Mouse (Mus musculus): ENCODE results near the gene Pgpep1. TPM values are rescaled to one million over a fixed set of nuclear protein-coding genes. Genes with fewer than 3 reads are reported as not detected.

Gene Pgpep1
- total and polyA plus RNA-seq, 3 experiments, result 3.3 to 16.6 (median 9.4) TPM

DNA sequence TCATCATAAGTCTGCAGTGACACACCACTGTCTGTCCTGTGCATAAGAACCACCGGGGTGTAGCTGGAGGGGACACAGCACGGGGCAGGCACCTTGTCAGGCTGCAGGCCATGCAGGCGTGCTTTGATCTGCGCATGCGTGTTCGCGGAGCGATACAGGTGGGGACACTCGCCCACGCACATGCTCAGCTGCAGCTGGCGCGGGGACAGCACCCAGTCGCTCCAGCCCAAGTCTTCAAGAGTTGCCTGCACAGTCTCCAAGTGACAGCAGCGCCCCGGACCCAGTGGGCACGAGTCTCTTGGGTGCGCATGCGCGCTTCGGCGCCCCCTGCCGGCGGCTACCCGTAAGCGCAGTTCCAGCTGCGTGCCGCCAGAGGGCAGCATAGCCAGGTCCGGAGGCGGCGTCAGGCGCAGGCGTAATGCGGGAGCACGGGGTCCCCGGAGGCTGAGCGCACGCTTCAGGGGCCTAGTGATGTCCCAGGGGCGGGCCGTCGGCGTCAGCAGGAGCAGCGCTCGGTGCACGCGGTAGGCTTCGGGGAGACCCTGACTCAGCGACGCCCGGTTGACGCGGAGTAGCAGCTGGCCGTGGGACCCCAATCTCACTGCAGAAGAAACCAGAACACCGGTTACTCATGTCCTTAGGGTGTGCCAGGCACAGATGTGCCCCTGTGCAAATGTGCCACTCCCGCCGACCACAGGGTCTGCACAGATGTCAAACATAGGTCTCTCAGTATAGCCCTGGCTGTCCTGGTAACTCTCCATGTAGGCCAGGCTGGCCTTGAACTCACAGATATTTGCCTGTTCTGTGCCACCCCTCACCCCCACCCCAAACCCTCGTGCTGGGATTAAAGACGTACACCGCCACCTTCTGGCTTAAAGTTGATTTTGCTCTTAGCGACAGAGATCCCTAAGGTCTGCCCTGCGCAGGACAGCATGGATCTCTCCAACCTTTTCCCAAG lies 30.3 kb downstream of the Pgpep1 start:
- Histone ChIP-seq H3K27me3 (ENCODE audit: insufficient read depth, low read length) (no peaks in the 10 kb centered on the region), H3K36me3 (replicated peaks) (no peaks in the 10 kb centered on the region), H3K4me3 (ENCODE audit: low read depth, low read length) (peak overlapping the region; percentile 76), H3K9me3 (replicated peaks) (peaks cover 15% of the 10 kb centered on the region), H3K4me1 (ENCODE audit: insufficient read depth, low read depth, low read length) (peaks cover 43% of the 10 kb centered on the region)
- ATAC-seq (ENCODE audit: extremely low read depth, insufficient number of reproducible peaks, low FRiP score, poor library complexity, severe bottlenecking) (peak; percentile 60), DNase-seq (ENCODE audit: low spot score) (peak; percentile 76)
- TF ChIP-seq GATA1 (IDR thresholded peaks at IDR 0.05; ENCODE audit: borderline replicate concordance, low read length) (no peak), CTCF (IDR thresholded peaks at IDR 0.05; ENCODE audit: low read depth, low read length) (peak; percentile 99)

DNA sequence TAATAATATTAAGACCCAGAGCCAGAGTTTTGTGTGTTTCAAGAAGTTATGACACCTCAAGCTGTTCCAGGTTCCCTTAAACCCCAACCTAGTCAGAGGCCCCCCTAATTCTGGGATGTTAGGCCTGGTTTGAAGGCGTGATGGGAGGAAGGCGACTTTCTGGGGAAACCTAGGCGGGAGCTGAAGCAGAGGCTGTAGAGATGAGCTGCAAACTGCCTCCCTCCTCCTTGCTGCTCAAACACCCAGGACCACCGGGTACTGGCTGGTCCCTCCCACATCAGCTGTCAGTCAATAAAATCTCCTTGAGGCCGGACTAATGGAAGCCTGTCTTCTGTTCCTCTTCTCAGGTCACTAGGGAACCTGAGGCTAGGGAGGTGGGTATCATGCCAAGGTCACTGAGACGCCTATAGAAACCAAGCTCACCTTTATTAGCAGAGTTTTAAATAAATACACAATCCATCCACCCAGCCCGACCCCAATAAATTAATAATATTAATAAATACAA lies 31.1 kb downstream of the Pgpep1 start:
- H3K4me1 ChIP-seq (ENCODE audit: insufficient read depth, low read depth, low read length), result peaks cover 36% of the 10 kb centered on the region

DNA sequence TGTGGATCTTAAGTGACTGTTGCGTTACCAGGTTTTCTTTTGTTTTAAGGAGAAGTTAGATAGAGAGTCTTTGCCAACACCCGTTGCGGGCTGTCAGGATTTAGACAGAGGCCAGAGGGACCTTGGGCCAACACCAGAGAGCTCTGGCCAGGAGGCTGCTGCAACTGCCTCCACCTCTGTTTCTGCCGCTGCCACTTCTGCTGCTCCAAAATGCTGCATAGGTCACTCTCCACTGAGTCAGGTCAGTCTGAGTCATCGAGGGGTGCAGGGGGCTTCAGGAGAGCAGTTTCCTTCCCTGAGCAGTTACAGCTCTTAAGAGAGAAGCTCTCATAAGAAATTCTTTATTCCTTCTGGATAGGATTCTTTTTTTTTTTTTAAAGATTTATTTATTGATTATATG lies 33.1 kb downstream of the Pgpep1 start:
- TF ChIP-seq GATA2 (IDR thresholded peaks at IDR 0.05; ENCODE audit: borderline replicate concordance, low read depth, low read length) (no peak), GATA1 (IDR thresholded peaks at IDR 0.05; ENCODE audit: borderline replicate concordance, low read length) (no peak), TAL1 (conservative IDR thresholded peaks at IDR 0.05; ENCODE audit: low read depth, low read length) (no peak), CTCF (IDR thresholded peaks at IDR 0.05; ENCODE audit: low read depth, low read length) (no peak), POLR2AphosphoS5 (IDR thresholded peaks at IDR 0.05; ENCODE audit: insufficient replicate concordance, low read depth, low read length) (no peak)
- Histone ChIP-seq H3K4me1 (ENCODE audit: insufficient read depth, low read depth, low read length) (peaks cover 44% of the 10 kb centered on the region), H3K9me3 (replicated peaks) (peaks cover 12% of the 10 kb centered on the region), H3K4me3 (ENCODE audit: low read depth, low read length) (no peak overlapping the region), H3K27me3 (ENCODE audit: insufficient read depth, low read length) (no peaks in the 10 kb centered on the region), H3K36me3 (replicated peaks) (no peaks in the 10 kb centered on the region)
- no peak for DNase-seq (ENCODE audit: low spot score)
- ATAC-seq (ENCODE audit: extremely low read depth, insufficient number of reproducible peaks, low FRiP score, poor library complexity, severe bottlenecking), result no peak

More for the DNA sequence above, 31.1 kb downstream of the Pgpep1 start:
- peaks cover 20% of the 10 kb centered on the region for H3K9me3 ChIP-seq (replicated peaks)
- no peaks in the 10 kb centered on the region for H3K36me3 ChIP-seq (replicated peaks)
- DNase-seq (ENCODE audit: low spot score) (no peak), ATAC-seq (ENCODE audit: extremely low read depth, insufficient number of reproducible peaks, low FRiP score, poor library complexity, severe bottlenecking) (no peak)
- TF ChIP-seq GATA2 (IDR thresholded peaks at IDR 0.05; ENCODE audit: borderline replicate concordance, low read depth, low read length), result no peak
- TF ChIP-seq POLR2AphosphoS5 (IDR thresholded peaks at IDR 0.05; ENCODE audit: insufficient replicate concordance, low read depth, low read length), result no peak
- no peak for TF ChIP-seq CTCF (IDR thresholded peaks at IDR 0.05; ENCODE audit: low read depth, low read length)
- TF ChIP-seq GATA1 (IDR thresholded peaks at IDR 0.05; ENCODE audit: borderline replicate concordance, low read length), result no peak
- TF ChIP-seq TAL1 (conservative IDR thresholded peaks at IDR 0.05; ENCODE audit: low read depth, low read length), result no peak
- peak overlapping the region; percentile 76; the same call in 1 of the 2 replicates for H3K4me3 ChIP-seq (ENCODE audit: low read depth, low read length)
- no peaks in the 10 kb centered on the region for H3K27me3 ChIP-seq (ENCODE audit: insufficient read depth, low read length)

DNA sequence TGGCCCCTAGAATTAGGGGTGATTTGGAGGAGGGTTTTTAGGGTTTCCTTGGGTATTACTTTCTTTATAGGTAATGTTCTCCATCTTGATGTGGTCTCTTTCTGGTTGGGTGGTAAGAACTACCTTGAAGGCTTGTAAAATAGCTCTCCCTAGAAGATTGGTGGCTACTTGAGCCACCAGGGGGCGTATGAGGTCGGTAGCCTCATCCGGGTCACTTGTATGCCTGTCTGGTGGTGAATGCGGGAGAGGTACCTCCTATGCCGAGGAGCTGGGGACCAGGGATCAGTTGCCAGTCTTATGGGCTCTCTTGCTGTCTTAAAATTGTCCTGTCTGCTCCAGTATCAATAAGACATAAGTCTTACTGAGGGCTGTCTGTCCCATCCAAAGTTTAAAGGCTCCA lies 35.1 kb downstream of the Pgpep1 start:
- DNase-seq (ENCODE audit: low spot score) (no peak), ATAC-seq (ENCODE audit: extremely low read depth, insufficient number of reproducible peaks, low FRiP score, poor library complexity, severe bottlenecking) (no peak)
- no peaks in the 10 kb centered on the region for H3K27me3 ChIP-seq (ENCODE audit: insufficient read depth, low read length)
- H3K9me3 ChIP-seq (replicated peaks), result peaks cover 5% of the 10 kb centered on the region; the same call in 1 of the 2 replicates
- H3K36me3 ChIP-seq (replicated peaks), result no peaks in the 10 kb centered on the region
- TF ChIP-seq CTCF (IDR thresholded peaks at IDR 0.05; ENCODE audit: low read depth, low read length), result no peak
- H3K4me1 ChIP-seq (ENCODE audit: insufficient read depth, low read depth, low read length), result peaks cover 44% of the 10 kb centered on the region
- H3K4me3 ChIP-seq (ENCODE audit: low read depth, low read length), result no peak overlapping the region

DNA sequence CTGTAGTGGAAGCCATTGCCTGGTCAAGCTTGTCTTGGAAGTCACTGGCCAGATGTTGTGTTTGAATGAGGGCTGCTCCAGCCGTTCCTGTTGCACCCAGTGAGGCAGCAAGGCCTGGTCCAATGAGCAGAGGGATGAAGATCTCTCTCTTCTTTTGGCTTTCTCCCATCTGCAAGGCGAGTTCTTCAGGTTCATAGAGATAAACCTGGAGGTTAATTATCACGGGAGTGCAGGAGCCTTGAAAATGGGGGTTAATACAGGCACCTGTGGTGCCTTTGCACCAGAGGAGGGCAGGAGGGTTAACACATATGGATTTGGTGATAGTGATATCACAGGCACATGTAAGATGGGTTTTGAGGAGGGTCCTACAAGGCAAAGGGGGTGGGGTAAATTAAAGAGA lies 38.0 kb downstream of the Pgpep1 start:
- Histone ChIP-seq H3K36me3 (replicated peaks) (no peaks in the 10 kb centered on the region), H3K4me1 (ENCODE audit: insufficient read depth, low read depth, low read length) (peaks cover 53% of the 10 kb centered on the region), H3K9me3 (replicated peaks) (peaks cover 5% of the 10 kb centered on the region; the same call in 1 of the 2 replicates), H3K4me3 (ENCODE audit: low read depth, low read length) (no peak overlapping the region), H3K27me3 (ENCODE audit: insufficient read depth, low read length) (no peaks in the 10 kb centered on the region)
- DNase-seq (ENCODE audit: low spot score) (no peak), ATAC-seq (ENCODE audit: extremely low read depth, insufficient number of reproducible peaks, low FRiP score, poor library complexity, severe bottlenecking) (peak; percentile 6; the same call in 1 of the 2 replicates)
- TF ChIP-seq TAL1 (conservative IDR thresholded peaks at IDR 0.05; ENCODE audit: low read depth, low read length) (peak; percentile 75), CTCF (IDR thresholded peaks at IDR 0.05; ENCODE audit: low read depth, low read length) (no peak)

DNA sequence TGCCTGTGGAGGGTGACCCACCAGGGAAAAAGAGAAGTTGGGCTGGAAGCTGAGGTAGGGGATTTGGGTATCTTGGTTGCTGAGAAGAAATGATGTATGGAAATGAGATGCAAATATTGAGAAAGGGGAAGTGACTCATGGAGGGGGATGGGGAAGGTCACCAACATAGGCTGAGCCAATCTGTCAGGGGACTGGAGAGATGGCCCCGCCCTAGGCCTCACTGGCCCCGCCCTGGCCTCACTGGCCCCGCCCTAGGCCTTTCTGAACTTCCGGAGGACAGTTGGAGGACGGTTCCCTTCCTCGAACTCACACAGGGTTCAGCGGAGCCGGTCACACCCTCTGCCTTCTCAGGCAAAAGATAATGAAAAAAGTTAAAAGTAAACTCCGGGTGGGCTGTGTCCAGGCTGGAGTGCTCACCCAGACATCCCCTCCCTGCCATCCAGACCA lies 41.3 kb downstream of the Pgpep1 start:
- ATAC-seq (ENCODE audit: extremely low read depth, insufficient number of reproducible peaks, low FRiP score, poor library complexity, severe bottlenecking) (peak; percentile 92), DNase-seq (ENCODE audit: low spot score) (peak; percentile 78)
- TF ChIP-seq CTCF (IDR thresholded peaks at IDR 0.05; ENCODE audit: low read depth, low read length), result no peak
- no peak for TF ChIP-seq GATA2 (IDR thresholded peaks at IDR 0.05; ENCODE audit: borderline replicate concordance, low read depth, low read length)
- Histone ChIP-seq H3K4me3 (ENCODE audit: low read depth, low read length) (peak overlapping the region; percentile 59; the same call in 1 of the 2 replicates), H3K27me3 (ENCODE audit: insufficient read depth, low read length) (no peaks in the 10 kb centered on the region), H3K4me1 (ENCODE audit: insufficient read depth, low read depth, low read length) (peaks cover 72% of the 10 kb centered on the region), H3K9me3 (replicated peaks) (no peaks in the 10 kb centered on the region), H3K36me3 (replicated peaks) (no peaks in the 10 kb centered on the region)

Data from G1E (cell line).